Mouse (Mus musculus) large intestine, adult 2 months (tissue): ENCODE data around the gene Jph4. TPM values are rescaled to one million over a fixed set of nuclear protein-coding genes. Genes with fewer than 3 reads are reported as not detected.

Experiments used
- DNase-seq: peaks from one replicate; pipeline ENCODE4 v3.0.0-alpha.2; 2012; ENCODE audit warnings: low read depth, low spot score
- WGBS: fragments of 180-500 bp; shearing (Covaris S2); methylation state at CpG from one replicate; pipeline ENCODE4 v1.1.7; 2018; 5-methylcytosine and 5-hydroxymethylcytosine counted together
- polyA plus RNA-seq: library from polyadenylated mRNA; depleted of rRNA; stranded (reverse); fragments of >200 nt; gene quantifications from 2 replicates; pipeline ENCODE4 v1.2.3, GENCODE M21; 2012

Jph4 gene
- polyA plus RNA-seq, 1 experiment = 0.52 TPM

GRCm38 (mm10) chr14:55121947-55122346 lies 5.2 kb upstream of the Jph4 start:
- DNase-seq = no peak
- 3% methylated on average over 5 of the region's 5 CpGs for WGBS

GRCm38 (mm10) chr14:55119421-55120134 lies 2.8 kb upstream of the Jph4 start:
- 67% methylated on average over 4 of the region's 4 CpGs for WGBS
- no peak for DNase-seq

GRCm38 (mm10) chr14:55118852-55119251 lies 2.1 kb upstream of the Jph4 start:
- 68% methylated on average over 4 of the region's 4 CpGs for WGBS
- no peak for DNase-seq

- DNase-seq = no peak
- WGBS = 7% methylated on average over 8 of the region's 8 CpGs
Observed at GRCm38 (mm10) chr14:55115846-55116245, 889 bp downstream of the Jph4 start.

- WGBS = 2% methylated on average over 68 of the region's 78 CpGs
- no peak for DNase-seq
Observed at GRCm38 (mm10) chr14:55114759-55115701, 1.7 kb downstream of the Jph4 start.

- WGBS = 7% methylated on average over 26 of the region's 26 CpGs
- no peak for DNase-seq
Observed at GRCm38 (mm10) chr14:55113975-55114645, 2.6 kb downstream of the Jph4 start.

GRCm38 (mm10) chr14:55113351-55113974 lies 3.3 kb downstream of the Jph4 start:
- DNase-seq = no peak
- 61% methylated on average over 51 of the region's 51 CpGs for WGBS

DNA sequence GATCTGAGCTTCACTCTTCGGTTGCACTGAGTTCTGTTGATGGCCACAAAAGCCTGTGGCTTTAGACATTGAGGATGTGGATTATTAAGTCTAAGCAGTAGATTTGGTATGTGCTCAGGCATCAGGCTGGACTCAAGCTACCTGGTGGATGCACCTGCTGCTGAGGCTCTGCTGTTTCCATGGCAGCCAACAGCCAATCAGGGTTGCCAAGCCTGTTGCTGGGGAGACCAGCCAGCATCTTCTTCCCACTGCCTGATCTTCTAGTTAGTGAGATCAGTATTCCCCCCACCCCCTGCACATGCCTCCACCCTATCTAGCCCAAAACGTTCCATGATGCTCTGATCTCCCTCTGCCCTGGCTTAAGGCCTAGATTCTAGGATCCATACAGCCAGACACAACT lies 5.0 kb downstream of the Jph4 start:
- 49% methylated on average over 2 of the region's 2 CpGs for WGBS
- no peak for DNase-seq

GRCm38 (mm10) chr14:55110076-55110475 lies 6.7 kb downstream of the Jph4 start:
- 45% methylated on average over 9 of the region's 9 CpGs for whole genome bisulfite sequencing

DNA sequence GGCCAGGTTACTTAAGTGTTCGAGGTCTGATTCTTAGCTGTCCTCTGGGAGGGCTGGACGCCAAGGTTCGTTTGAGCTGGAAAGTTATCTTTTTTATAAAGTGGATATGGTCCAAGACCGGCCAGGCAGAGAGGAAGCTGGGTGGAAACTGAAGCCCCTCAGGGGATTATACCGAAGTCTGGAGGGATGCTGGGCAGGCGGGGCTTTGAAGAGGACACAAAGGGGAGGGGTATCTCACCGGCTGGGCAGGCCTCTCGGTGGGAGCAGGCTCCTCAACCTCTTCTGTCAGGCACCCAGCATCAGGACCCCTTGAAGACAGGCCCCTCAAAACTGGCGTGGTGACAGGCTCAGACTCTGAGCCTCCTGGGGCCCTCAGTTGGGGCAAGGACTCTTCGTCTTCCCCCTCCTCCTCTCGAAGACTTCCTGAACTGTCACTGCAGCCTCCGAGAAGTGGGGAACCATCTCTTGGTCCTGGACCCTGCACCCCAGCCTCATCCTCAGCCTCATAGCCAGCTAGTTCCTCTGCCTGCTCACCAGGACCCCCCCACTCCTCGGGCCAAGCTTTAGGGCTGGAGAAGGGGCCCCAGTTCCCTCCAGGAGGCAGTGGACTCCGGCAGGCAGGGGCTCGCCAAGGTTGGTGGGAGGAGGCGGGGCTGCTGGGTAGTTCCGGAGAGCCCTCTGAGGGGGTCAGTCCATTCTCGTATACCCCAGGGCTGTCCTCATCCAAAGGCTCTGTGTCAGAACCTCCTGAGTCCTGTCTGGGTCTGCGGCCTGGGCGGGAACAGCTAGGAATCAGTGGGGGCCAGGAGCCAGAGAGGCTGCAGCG lies 7.5 kb downstream of the Jph4 start:
- DNase-seq = no peak
- 51% methylated on average over 21 of the region's 21 CpGs for WGBS

More at GRCm38 (mm10) chr14:55110076-55110475, 6.7 kb downstream of the Jph4 start:
- DNase-seq = no peak

- no peak for DNase-seq
- 38% methylated on average over 9 of the region's 9 CpGs for WGBS
Observed at GRCm38 (mm10) chr14:55108202-55108870, 8.4 kb downstream of the Jph4 start.

DNA sequence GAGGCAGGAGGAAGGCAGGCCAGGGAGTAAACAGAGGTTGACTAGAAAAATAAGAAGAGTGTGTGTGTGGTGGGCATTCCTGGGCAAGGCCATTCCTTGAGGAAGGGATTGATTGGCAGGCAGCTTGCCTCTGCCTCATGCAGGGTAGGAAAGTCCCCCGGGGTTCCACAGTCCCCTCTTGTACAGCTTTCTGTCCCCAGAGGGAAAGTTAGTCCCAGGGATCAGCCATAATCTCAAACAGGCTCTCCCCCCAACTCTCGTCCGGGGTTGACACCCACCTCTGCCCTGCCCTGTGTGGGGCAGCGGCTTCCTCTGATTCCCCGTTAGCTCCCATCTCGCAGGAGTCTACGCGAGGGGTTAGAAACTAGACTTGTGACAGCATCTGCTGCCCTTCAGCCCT lies 9.7 kb downstream of the Jph4 start:
- WGBS = 93% methylated on average over 8 of the region's 8 CpGs
- no peak for DNase-seq

DNA sequence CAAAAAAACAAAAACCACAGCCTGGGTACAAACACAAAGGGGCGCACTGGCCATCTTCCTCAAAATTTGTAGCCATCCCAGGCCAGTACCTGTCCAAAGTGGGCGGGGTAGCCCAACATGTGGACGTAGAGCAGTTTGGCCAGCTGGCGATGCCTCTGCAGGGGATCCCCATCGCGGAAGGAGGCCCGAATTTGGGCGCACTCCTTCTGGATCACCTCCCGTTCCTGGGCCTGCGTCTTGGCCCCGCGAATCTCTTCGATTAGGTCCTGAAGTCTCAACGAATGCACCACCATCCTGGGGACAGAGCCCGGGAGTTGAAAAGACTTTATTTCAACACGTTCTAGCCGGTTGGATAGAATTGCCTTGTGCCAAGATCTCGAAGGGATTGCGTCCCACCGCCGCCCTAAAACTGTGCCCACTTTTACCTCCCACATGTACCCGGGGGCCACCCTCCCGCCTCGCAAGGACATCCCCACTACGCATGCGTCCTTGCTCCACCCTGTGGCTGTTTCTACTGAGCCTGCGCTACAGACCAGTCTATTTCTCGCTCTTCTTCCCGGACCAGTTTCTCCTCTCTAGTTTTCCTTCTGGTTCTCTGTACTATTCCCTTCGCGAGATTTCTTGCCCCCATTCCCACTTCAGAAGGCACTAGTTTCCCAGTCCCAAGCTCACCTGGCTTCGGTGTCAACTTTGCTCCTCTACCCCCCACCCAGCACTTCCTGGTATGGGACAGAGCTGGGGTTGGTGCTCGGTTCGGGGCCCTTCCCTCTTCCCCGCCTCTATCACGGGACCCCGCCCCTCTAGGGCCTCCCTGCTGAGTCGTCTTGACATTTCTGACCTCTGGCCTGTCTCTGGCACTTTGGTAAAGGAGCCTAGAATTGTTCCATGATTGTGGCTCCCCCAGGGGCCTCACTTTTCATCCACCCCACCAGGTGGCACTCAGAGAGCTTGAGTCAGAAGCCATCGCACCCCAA lies 10.6 kb downstream of the Jph4 start, which contains the start of gene Ap1g2:
Ap1g2 (minus strand) TSS at position 758 of the 974 bp plus-strand sequence.
- DNase-seq = peak; percentile 70
- WGBS = under 1% methylated on average over 39 of the region's 39 CpGs

DNA sequence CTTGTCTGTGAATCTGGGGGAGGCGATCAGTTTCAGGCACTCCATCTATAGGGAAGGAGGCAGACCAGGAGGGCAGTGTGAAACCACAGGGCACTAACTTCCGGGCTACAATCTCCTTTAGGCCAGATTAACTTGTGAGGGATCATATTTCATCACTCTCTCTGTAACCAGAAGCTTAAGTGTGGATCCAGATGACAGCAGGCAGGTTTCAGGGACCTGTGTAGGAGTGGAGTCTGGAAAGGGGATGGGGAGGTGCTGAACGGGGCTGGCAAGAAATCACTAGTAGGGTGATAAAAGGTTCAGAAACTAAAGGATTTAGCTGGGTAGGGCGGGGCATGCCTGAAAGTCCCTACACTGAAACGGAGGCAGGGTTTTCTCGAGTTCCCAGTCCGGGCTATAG lies 11.3 kb downstream of the Jph4 start:
- 16% methylated on average over 7 of the region's 7 CpGs for WGBS
- DNase-seq = no peak

GRCm38 (mm10) chr14:55104365-55104764 lies 12.4 kb downstream of the Jph4 start:
- WGBS = 92% methylated on average over 18 of the region's 18 CpGs
- no peak for DNase-seq

DNA sequence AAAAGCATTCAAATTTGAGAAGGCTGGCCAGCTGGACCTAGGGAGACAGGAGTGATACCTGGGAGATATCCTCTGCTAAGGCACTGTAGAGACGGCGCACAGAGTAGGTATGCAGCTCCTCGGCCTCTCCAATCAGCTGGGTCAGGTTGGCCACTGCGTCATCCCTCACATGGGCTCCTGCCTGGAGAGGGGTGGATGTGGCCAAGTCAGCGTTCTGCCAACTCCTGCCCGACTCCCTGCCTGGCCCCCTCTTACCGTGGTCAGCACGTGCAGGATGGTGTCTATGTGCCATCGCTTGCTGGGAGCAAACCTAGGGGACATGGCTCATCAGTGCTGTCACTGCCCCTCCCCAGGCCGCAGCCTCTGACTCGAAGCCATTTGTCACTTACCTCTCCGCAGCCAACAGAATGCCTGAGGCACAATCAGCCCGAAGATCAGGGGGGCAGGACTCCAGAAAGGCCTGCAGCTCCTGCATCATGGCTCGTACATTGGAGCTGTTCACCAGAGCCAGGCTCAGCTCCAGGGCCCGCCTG lies 14.4 kb downstream of the Jph4 start:
- WGBS = 90% methylated on average over 15 of the region's 15 CpGs
- DNase-seq = no peak

DNA sequence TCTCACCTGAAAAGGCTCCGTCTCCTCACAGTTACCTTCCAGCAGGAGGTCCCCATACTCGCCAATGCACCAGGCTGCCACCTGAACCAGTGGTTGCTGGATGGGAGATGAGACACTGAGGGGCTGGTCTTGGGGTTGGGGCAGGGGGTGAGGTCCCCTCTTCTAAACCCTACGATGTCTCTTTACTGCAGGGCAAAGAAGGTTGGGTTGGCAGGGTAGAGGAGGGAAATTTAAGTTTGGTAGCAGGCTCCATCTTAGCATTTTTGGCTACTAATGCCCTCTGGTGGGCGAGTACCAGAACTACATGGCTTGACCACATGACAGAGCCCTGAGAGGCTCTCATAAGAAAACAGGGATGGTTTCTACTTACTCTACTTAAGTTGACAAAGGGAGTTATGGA lies 15.1 kb downstream of the Jph4 start:
- no peak for DNase-seq

More for the DNA sequence above, 15.1 kb downstream of the Jph4 start:
- WGBS = 50% methylated on average over 4 of the region's 4 CpGs
